Mouse (Mus musculus): ENCODE results near the gene Acad12.

Gene Acad12

GRCm38 (mm10) chr5:121581945-121582344 is 36.8 kb downstream of the Acad12 start:
- no peak for DNase-seq

- DNase-seq = no peak
Observed at GRCm38 (mm10) chr5:121576927-121577488, 41.7 kb downstream of the Acad12 start.

- no peak for DNase-seq
Observed at GRCm38 (mm10) chr5:121575867-121576266, 42.9 kb downstream of the Acad12 start.

- DNase-seq = no peak
Observed at GRCm38 (mm10) chr5:121574145-121574544, 44.6 kb downstream of the Acad12 start.

- no peak for DNase-seq
Observed at GRCm38 (mm10) chr5:121570787-121571186, 48.0 kb downstream of the Acad12 start.

- DNase-seq = no peak
Observed at GRCm38 (mm10) chr5:121569881-121570420, 48.8 kb downstream of the Acad12 start.

GRCm38 (mm10) chr5:121566035-121566681 is 52.6 kb downstream of the Acad12 start:
- peak; percentile 89 for DNase-seq

- peak; percentile 91 for DNase-seq
Observed at GRCm38 (mm10) chr5:121564468-121564895, 54.3 kb downstream of the Acad12 start.

GRCm38 (mm10) chr5:121562436-121562835 is 56.3 kb downstream of the Acad12 start:
- no peak for DNase-seq

GRCm38 (mm10) chr5:121549196-121549595 is 69.5 kb downstream of the Acad12 start:
- no peak for DNase-seq

- DNase-seq = no peak
Observed at GRCm38 (mm10) chr5:121547084-121547483, 71.7 kb downstream of the Acad12 start.

Data from kidney, adult 9 months (tissue).